Mouse (Mus musculus) kidney, embryonic 16.5 days (tissue): ENCODE data around the gene Rhog. TPM values are rescaled to one million over a fixed set of nuclear protein-coding genes. Genes with fewer than 3 reads are reported as not detected.
"Not testable (repeated sequence)": the region's sequence is repeated elsewhere in the genome, so short reads cannot be mapped to it uniquely, and the experiment has no call there.

Source experiments
- ATAC-seq: fragments of 200-750 bp; cut with Nextera tagmentation; 2 replicates; pipeline ENCODE4 v1.8.0; 2017; ENCODE audit warnings: moderate TSS enrichment; ENCODE audit not compliant: low FRiP score, low TSS enrichment
- H3K27ac ChIP-seq: fragments of 300-500 bp; sonication (generic); 2 replicates; pipeline ENCODE4 v1.5.1; 2014; ENCODE audit warnings: low read length
- H3K27me3 ChIP-seq: fragments of 300-500 bp; sonication (generic); 2 replicates; pipeline ENCODE4 v1.6.1; 2014; ENCODE audit warnings: low read length, control low read depth, mixed read lengths; ENCODE audit not compliant: insufficient read depth
- H3K36me3 ChIP-seq: fragments of 300-500 bp; sonication (generic); 2 replicates; pipeline ENCODE4 v1.6.1; 2014; ENCODE audit warnings: low read length, control low read depth, mixed read lengths; ENCODE audit not compliant: insufficient read depth
- H3K4me1 ChIP-seq: fragments of 300-500 bp; sonication (generic); 2 replicates; pipeline ENCODE4 v1.6.1; 2014; ENCODE audit warnings: low read length, control low read depth, mixed read lengths; ENCODE audit not compliant: insufficient read depth
- H3K4me2 ChIP-seq: fragments of 300-500 bp; sonication (generic); replicated peaks from 2 replicates; pipeline ENCODE4 v1.6.1; 2014; ENCODE audit warnings: low read depth, low read length
- H3K4me3 ChIP-seq: fragments of 300-500 bp; sonication (generic); 2 replicates; pipeline ENCODE4 v1.5.1; 2014; ENCODE audit warnings: mild to moderate bottlenecking, low read length
- H3K9ac ChIP-seq: fragments of 300-500 bp; sonication (generic); replicated peaks from 2 replicates; pipeline ENCODE4 v1.6.1; 2014; ENCODE audit warnings: low read length
- H3K9me3 ChIP-seq: fragments of 300-500 bp; sonication (generic); 2 replicates; pipeline ENCODE4 v1.6.1; 2016; ENCODE audit warnings: low read length, control low read depth
- WGBS: fragments of 180-500 bp; shearing (Covaris S2); extraction: QIAGEN DNeasy Blood & Tissue Kit; methylation state at CpG from one replicate; pipeline ENCODE4 v1.1.7; 2014; 5-methylcytosine and 5-hydroxymethylcytosine counted together
- polyA plus RNA-seq: library from polyadenylated mRNA; unstranded; fragments of >200 nt; fragmentation: Nextera tagmentation; extraction: Ambion mirVana; gene quantifications from 2 replicates; pipeline ENCODE4 v1.2.1, GENCODE M21; 2015

Rhog gene
- polyA plus RNA-seq, 1 experiment from 2014 or later, result 61.2 TPM

DNA sequence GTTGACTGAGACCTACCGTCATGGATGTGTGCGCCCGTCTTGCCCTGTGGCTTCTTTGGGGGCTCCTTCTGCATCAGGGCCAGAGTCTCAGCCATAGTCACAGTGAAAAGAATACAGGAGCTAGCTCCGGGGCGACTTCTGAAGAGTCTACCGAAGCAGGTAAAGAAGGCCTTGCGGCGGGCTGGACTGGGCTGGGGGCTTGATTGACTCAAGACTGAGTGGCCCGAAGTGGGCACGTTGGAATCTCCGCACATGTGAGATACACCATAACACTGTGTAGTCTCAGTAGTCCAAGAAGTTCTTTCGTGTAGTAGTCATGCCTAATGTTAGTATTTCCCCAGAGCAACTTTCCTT, 12.5 kb upstream of the Rhog start:
- peak overlapping the region; percentile 78 for H3K9ac ChIP-seq
- WGBS, result 11% methylated on average over 12 of the region's 12 CpGs
- no peak overlapping the region for H3K27ac ChIP-seq
- H3K4me2 ChIP-seq, result peak overlapping the region; percentile 94
- H3K9me3 ChIP-seq, result no peaks in the 10 kb centered on the region
- ATAC-seq, result no peak; the same call in 1 of the 2 replicates
- H3K27me3 ChIP-seq, result peaks cover 5% of the 10 kb centered on the region; the same call in 1 of the 2 replicates
- H3K4me3 ChIP-seq, result peak overlapping the region; percentile 82
- no peaks in the 10 kb centered on the region for H3K36me3 ChIP-seq
- H3K4me1 ChIP-seq, result peaks cover 8% of the 10 kb centered on the region; the same call in 1 of the 2 replicates

DNA sequence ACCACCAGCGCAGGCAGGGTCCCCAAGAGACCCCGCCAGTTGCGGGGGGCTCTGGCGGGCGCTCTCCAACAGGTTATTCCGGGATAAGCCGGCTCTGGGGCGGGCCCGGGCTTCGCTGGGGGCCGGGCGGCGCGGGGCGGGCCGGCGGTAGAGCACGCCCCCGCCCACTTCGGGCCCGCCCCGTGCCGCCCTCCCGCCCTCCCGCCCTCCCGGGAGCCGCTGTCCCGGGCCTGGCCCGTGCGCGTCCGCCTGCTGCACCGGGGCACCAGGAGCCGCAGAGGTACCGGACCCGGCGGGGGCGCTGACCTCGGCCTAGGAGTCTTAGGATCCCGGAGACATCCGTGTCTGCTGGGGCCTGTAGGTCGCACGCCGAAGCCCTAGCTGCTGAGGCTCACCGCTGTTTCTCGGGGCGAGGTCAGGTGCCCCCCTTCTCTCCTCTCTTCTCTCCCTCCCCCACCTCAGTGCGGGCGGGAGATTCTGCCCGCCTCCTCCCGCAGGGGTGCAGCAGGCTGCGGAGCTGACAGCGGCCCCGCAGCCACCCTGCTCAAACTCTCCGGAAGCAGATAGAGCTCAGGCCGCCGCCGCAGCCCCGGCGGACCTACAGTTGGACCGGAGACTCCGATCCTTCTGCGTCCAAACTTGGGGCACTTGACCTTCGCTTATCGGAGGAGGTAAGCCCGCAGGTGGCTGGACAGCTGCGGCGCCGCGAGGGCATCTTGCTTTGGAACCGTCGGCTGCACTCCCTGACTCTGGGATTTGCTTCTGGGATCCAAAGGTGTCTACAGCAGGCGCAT, 11.9 kb upstream of the Rhog start, which contains the start of gene Stim1:
TSS of gene Stim1 (plus strand) at position 206 of the 794 bp plus-strand sequence.
- no peaks in the 10 kb centered on the region for H3K9me3 ChIP-seq
- peak within 1 kb of the TSS; percentile 82 for H3K4me3 ChIP-seq
- peaks cover 5% of the 10 kb centered on the region; the same call in 1 of the 2 replicates for H3K27me3 ChIP-seq
- H3K27ac ChIP-seq, result peak within 1 kb of the TSS; percentile 50; the same call in 1 of the 2 replicates
- peak within 1 kb of the TSS; percentile 78 for H3K9ac ChIP-seq
- H3K4me1 ChIP-seq, result peaks cover 8% of the 10 kb centered on the region; the same call in 1 of the 2 replicates
- no peaks in the 10 kb centered on the region for H3K36me3 ChIP-seq
- under 1% methylated on average over 48 of the region's 73 CpGs for WGBS
- peak within 1 kb of the TSS; percentile 94 for H3K4me2 ChIP-seq
- peak; percentile 95 for ATAC-seq

DNA sequence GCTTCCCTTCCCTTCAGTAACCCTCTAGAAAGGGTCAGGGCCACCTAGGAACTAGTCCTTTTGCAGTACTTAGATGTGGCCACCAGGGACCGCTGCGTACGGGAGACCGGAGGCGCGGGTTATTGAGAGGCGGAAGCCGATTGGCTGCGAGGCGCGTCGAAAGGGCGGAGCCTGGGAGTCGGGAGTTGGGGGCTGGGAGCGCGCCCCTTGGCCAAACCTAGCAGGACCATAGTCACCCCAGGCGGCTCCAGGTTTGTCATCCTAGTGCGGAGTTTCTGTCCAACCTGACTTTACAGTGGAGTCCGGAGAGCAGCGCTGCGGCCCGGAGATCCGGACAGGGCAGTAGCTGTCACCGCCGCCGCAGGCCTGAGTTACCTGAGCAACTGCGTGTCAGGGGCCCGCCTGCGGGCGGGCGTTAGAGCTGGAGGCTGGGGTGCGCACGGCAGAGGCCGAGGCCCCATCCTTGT, 11.3 kb upstream of the Rhog start:
- Histone ChIP-seq H3K4me2 (peak overlapping the region; percentile 94), H3K9me3 (no peaks in the 10 kb centered on the region), H3K4me3 (peak overlapping the region; percentile 82), H3K27ac (peak overlapping the region; percentile 50; the same call in 1 of the 2 replicates), H3K36me3 (no peaks in the 10 kb centered on the region), H3K9ac (peak overlapping the region; percentile 78), H3K27me3 (peaks cover 5% of the 10 kb centered on the region; the same call in 1 of the 2 replicates), H3K4me1 (peaks cover 8% of the 10 kb centered on the region; the same call in 1 of the 2 replicates)
- WGBS, result 0% methylated on average over 34 of the region's 34 CpGs
- peak; percentile 90 for ATAC-seq

DNA sequence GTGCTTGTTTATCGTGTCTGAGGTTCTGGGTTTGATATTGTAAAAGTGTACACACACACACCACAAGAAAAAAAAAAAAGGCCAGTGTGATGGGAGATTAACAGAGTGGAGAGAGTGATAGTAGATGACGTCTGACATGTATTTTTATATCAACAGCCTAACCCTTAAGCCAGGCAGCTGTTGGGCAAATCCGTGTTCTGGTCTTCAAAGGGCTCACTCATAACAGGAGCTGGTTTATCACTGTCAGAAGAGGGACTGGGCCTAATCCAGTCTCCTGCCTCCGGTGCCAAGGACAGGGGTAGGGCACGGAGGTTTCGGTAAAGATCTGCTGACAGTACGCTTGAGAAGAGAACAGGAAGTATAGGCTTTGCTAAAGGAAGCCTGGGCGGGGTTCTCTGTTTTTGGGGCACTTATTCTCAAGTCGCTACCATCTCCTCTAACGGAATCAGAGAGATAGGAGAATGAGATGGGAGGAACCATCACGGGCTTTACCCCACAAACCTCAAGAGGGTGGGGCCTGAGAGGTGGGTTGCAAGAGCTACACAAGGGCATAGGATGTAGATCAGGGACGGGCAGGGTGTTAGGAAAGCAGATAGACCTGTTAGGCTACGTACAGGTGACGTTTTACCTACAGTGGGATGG, 10.7 kb upstream of the Rhog start:
- no peak overlapping the region for H3K9ac ChIP-seq
- H3K9me3 ChIP-seq, result no peaks in the 10 kb centered on the region
- whole genome bisulfite sequencing, result 51% methylated on average over 14 of the region's 14 CpGs
- peaks cover 5% of the 10 kb centered on the region; the same call in 1 of the 2 replicates for H3K27me3 ChIP-seq
- no peak overlapping the region for H3K4me2 ChIP-seq
- no peaks in the 10 kb centered on the region for H3K36me3 ChIP-seq
- peak; percentile 12 for ATAC-seq
- H3K4me1 ChIP-seq, result peaks cover 8% of the 10 kb centered on the region; the same call in 1 of the 2 replicates
- H3K27ac ChIP-seq, result no peak overlapping the region
- no peak overlapping the region for H3K4me3 ChIP-seq

DNA sequence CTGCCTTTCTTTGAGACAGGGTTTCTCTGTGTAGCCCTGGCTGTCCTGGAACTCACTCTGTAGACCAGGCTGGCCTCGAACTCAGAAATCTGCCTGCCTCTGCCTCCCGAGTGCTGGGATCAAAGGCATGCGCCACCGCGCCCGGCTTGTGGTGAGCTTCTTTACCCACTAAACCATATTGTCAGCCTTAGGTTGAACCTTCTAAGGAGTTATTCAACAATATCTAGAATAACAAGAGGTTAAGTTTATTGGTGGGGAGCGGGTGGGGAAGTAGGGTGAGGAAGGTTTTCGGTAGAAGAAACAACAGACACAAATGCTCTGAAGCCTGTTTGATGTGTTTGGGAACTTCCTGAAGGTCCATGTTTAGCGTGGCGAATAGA, 10.2 kb upstream of the Rhog start:
- H3K4me2 ChIP-seq, ATAC-seq, H3K27me3 ChIP-seq, H3K4me3 ChIP-seq, H3K9ac ChIP-seq, H3K36me3 ChIP-seq, H3K4me1 ChIP-seq, H3K9me3 ChIP-seq, H3K27ac ChIP-seq: not testable (repeated sequence)
- 92% methylated on average over 10 of the region's 10 CpGs for WGBS

DNA sequence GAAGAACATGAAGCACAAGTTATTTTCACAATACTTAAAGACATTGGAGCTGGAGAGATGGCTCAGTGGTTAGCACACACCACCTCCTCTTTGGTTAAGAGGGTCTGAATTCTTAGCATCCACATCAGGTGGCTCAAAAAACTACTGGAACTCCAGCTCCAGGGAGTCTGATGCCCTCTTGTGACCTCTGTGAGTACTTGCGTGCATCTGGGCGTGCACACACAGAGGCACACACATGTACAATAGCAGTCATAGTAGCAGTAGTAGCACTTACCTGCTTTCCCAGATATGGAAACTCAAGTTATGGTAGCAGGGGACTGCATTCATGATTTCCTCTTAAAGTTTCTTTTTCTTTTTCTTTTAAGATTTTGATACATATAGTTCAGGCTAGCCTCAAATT, 7.2 kb upstream of the Rhog start:
- Histone ChIP-seq H3K36me3 (no peaks in the 10 kb centered on the region), H3K9ac (no peak overlapping the region), H3K4me2 (no peak overlapping the region), H3K27me3 (peaks cover 2% of the 10 kb centered on the region; the same call in 1 of the 2 replicates), H3K4me1 (0 out of 2 replicates have a peak, but pooled peaks cover under 1% of the 10 kb centered on the region), H3K4me3 (no peak overlapping the region), H3K27ac (no peak overlapping the region), H3K9me3 (no peaks in the 10 kb centered on the region)
- 86% methylated on average over 2 of the region's 2 CpGs for WGBS
- ATAC-seq, result no peak

DNA sequence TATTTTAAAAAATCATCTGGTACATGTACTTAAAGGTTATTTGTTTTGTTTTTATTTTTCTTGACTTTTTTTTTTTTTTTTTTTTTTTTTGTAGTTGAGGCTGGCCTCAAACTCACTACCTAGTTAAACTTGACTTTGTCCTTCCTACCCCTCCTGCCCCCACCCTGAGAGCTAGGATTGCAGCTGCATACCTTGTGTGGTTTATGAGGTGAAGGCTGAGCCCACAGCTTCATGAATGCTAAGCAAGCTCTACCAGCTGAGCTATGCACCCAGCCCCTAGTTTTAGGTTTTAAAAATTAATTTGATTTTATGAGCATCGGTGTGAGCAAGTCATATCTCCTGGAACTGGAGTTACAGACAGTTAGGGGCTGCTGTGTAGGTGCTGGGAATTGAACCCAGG, 4.7 kb upstream of the Rhog start:
- WGBS, result 85% methylated on average over 1 of the region's 1 CpGs
- no peak for ATAC-seq
- no peak overlapping the region for H3K9ac ChIP-seq
- H3K4me2 ChIP-seq, result no peak overlapping the region
- H3K36me3 ChIP-seq, result no peaks in the 10 kb centered on the region
- no peak overlapping the region for H3K4me3 ChIP-seq
- H3K4me1 ChIP-seq, result no peaks in the 10 kb centered on the region
- H3K27me3 ChIP-seq, result peaks cover 2% of the 10 kb centered on the region; the same call in 1 of the 2 replicates
- H3K27ac ChIP-seq, result no peak overlapping the region
- H3K9me3 ChIP-seq, result no peaks in the 10 kb centered on the region

DNA sequence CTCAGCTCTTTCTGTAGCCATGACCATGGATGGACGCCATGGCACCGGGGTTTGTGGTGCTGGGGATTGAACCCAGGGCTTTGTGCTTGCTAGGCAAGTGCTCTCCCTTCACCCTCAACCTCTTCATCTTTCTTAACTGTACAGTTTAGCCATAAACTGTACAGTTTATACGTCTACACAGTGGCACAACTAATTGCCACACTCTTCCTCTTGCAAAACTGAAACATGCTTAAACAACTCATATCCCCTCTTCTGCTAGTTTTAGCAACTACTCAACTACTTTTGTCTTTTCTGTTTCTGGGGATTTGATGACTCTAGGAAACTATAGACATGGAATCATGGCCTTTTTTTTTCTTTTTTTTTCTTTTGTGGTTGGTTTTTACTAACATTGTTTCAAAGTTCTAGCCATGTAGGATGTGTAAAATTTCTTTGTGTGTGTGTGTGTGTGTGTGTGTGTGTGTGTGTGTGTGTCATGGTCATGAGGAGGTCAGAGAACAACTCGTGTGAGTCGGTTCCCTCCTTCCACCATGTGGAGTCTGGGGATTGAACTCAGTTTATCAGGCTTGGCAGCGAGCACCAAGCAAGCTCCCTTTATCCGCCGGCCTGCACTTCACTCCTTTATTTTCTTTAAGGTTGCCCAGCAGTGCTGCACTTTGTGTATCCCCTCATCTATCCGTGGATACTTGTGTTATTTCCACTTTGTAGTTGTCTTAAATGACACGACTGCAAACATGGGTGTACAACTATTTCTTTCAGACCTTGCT, 4.0 kb upstream of the Rhog start:
- Histone ChIP-seq H3K9ac (no peak overlapping the region), H3K4me2 (no peak overlapping the region), H3K4me1 (no peaks in the 10 kb centered on the region), H3K27me3 (no peaks in the 10 kb centered on the region), H3K36me3 (no peaks in the 10 kb centered on the region), H3K27ac (no peak overlapping the region), H3K9me3 (no peaks in the 10 kb centered on the region), H3K4me3 (no peak overlapping the region)
- 78% methylated on average over 10 of the region's 10 CpGs for WGBS
- no peak for ATAC-seq

DNA sequence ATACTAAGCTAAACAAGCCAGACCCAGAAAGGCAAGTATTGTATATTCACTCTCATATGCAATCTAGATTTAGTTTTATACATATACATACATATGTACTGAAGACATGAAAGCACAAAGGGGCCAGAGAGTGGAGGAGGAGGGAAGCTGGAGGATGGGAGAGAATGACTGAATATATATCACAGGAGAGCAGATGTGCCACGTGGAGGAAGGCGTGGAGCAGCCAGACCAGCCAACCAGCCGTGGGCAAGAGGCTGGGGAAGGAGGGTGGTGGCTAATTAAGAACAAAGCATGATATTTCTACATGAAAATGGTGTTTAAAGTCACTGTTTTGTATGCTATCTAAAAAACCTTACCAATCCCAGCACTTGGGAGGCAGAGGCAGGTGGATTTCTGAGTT, 2.9 kb upstream of the Rhog start:
- H3K4me3 ChIP-seq, result no peak overlapping the region
- no peak overlapping the region for H3K27ac ChIP-seq
- no peaks in the 10 kb centered on the region for H3K36me3 ChIP-seq
- no peak for ATAC-seq
- H3K27me3 ChIP-seq, result no peaks in the 10 kb centered on the region
- no peak overlapping the region for H3K9ac ChIP-seq
- H3K4me2 ChIP-seq, result no peak overlapping the region
- no peaks in the 10 kb centered on the region for H3K9me3 ChIP-seq
- 76% methylated on average over 3 of the region's 3 CpGs for WGBS
- H3K4me1 ChIP-seq, result no peaks in the 10 kb centered on the region
